Mouse (Mus musculus): ENCODE data around the gene Osbpl9. TPM values are rescaled to one million over a fixed set of nuclear protein-coding genes. Genes with fewer than 3 reads are reported as not detected.

Osbpl9 gene
- total and polyA plus RNA-seq, 3 experiments: 55.5 to 73.5 (median 59.2) TPM

DNA sequence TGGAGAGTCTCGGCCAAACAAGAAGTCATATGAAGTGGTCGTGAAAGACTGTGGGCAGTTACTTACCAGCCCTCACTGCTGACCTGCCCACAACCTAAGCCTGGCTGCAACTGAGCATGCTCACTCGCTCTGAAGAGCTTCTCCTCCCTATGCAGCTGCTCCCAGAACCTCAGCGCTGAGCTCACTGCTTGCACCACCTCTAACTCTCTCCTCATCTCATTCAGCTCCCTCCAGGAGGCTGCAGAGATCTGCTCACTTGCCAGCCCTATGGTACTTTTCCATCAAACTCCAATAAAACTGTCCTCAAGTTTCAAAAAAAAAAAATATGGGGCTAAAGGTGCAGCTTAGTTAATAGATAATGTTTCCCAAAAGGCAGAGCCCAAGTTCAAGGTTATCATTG, 63.5 kb downstream of the Osbpl9 start:
- no peak for DNase-seq (ENCODE audit: extremely low read depth)
- Histone ChIP-seq H3K27ac (ENCODE audit: insufficient read depth, low read depth) (no peak overlapping the region), H3K4me3 (replicated peaks in 1 of 3; ENCODE audit: low read depth in 2 of 3, low read length in 2 of 3, poor library complexity in 1 of 3) (no peak overlapping the region), H3K27me3 (replicated peaks) (no peaks in the 10 kb centered on the region), H3K36me3 (replicated peaks in 1 of 2; ENCODE audit: control insufficient read depth in 1 of 2, insufficient read depth in 1 of 2, low read length in 1 of 2) (no peaks in the 10 kb centered on the region), H3K79me2 (replicated peaks; ENCODE audit: control insufficient read depth, extremely low read depth, insufficient read depth, poor library complexity, severe bottlenecking) (no peaks in the 10 kb centered on the region), H3K9me3 (replicated peaks; ENCODE audit: low read length) (no peaks in the 10 kb centered on the region), H3K9ac (ENCODE audit: insufficient read depth, low read depth) (no peak overlapping the region), H3K4me1 (ENCODE audit: control insufficient read depth in 1 of 2, insufficient read depth in 2 of 2) (peaks cover 6 to 33% of the 10 kb centered on the region in 2 experiments; a peak in 3 of 4 replicates), H3K4me2 (ENCODE audit: insufficient read depth, low read depth, poor library complexity, severe bottlenecking) (no peak overlapping the region)
- TF ChIP-seq NRF1 (IDR thresholded peaks at IDR 0.05; ENCODE audit: low read depth, low read length): peak; percentile 29; the same call in 1 of the 2 replicates
- TF ChIP-seq GABPA (IDR thresholded peaks at IDR 0.05; ENCODE audit: insufficient replicate concordance, low read depth, low read length): no peak
- no peak for TF ChIP-seq KAT2A (IDR thresholded peaks at IDR 0.05; ENCODE audit: insufficient replicate concordance, low read length)
- no peak for TF ChIP-seq ZKSCAN1 (IDR thresholded peaks at IDR 0.05; ENCODE audit: borderline replicate concordance, low read depth, low read length)
- no peak for TF ChIP-seq USF1 (IDR thresholded peaks at IDR 0.05; ENCODE audit: low read depth, low read length)
- TF ChIP-seq ZNF384 (IDR thresholded peaks at IDR 0.05; ENCODE audit: low read depth, low read length): no peak
- TF ChIP-seq MEF2A (IDR thresholded peaks at IDR 0.05; ENCODE audit: borderline replicate concordance, low read depth, low read length): no peak
- dilution Hi-C loops (cut with MboI; ENCODE audit: extremely low pct_ligation_motif_present, extremely low pct_unique_long_range_greater_than_20kb, low sequenced_read_pairs): no loop called here
- in situ Hi-C loops (cut with MboI; ENCODE audit: low pct_ligation_motif_present, low pct_unique_long_range_greater_than_20kb, low sequenced_read_pairs): no loop called here

DNA sequence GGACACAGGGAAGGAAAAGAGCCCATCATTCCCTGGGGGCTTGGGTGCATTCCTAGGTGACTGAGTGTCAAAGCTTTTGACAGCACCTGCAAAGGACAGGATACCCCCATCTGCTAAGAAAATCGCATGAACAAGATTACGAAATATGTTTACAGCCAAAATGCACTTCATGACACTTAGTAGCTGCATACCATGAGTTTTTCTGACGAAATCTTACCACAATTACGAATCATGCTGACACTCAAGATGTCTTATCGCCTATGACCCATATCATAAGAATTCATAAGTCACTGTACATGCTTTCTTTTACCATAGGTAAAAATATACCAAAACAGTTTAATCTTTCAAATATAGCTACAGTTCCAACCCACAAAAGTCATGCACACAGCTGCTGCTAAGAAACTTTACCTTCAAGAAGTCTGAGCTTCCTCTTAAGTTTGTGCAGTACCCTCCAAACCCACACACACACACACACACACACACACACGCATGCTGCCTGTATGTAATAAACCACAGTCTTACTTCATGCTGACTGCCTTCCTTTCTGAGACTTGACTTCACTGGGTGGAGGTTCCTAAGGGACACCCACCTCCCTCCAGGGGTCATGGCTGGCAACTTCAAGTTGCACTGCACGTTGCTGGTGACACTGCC, 65.5 kb downstream of the Osbpl9 start:
- Histone ChIP-seq H3K79me2 (replicated peaks; ENCODE audit: control insufficient read depth, extremely low read depth, insufficient read depth, poor library complexity, severe bottlenecking) (no peaks in the 10 kb centered on the region), H3K9me3 (replicated peaks; ENCODE audit: low read length) (no peaks in the 10 kb centered on the region), H3K36me3 (replicated peaks in 1 of 2; ENCODE audit: control insufficient read depth in 1 of 2, insufficient read depth in 1 of 2, low read length in 1 of 2) (peaks cover 0 to 3% of the 10 kb centered on the region in 2 experiments), H3K4me3 (replicated peaks in 1 of 3; ENCODE audit: low read depth in 2 of 3, low read length in 2 of 3, poor library complexity in 1 of 3) (no peak overlapping the region), H3K9ac (ENCODE audit: insufficient read depth, low read depth) (no peak overlapping the region), H3K4me1 (ENCODE audit: control insufficient read depth in 1 of 2, insufficient read depth in 2 of 2) (peaks cover 6 to 37% of the 10 kb centered on the region in 2 experiments; a peak in 3 of 4 replicates), H3K27me3 (replicated peaks) (no peaks in the 10 kb centered on the region), H3K4me2 (ENCODE audit: insufficient read depth, low read depth, poor library complexity, severe bottlenecking) (no peak overlapping the region), H3K27ac (ENCODE audit: insufficient read depth, low read depth) (no peak overlapping the region)
- in situ Hi-C loops (cut with MboI; ENCODE audit: low pct_ligation_motif_present, low pct_unique_long_range_greater_than_20kb, low sequenced_read_pairs): no loop called here
- peak; percentile 66 for DNase-seq (ENCODE audit: extremely low read depth)
- dilution Hi-C loops (cut with MboI; ENCODE audit: extremely low pct_ligation_motif_present, extremely low pct_unique_long_range_greater_than_20kb, low sequenced_read_pairs): no loop called here
- TF ChIP-seq MAX (IDR thresholded peaks at IDR 0.05; ENCODE audit: low read length) (0 out of 2 replicates have a peak, but pooled peaks have one; percentile 48), PAX5 (IDR thresholded peaks at IDR 0.05; ENCODE audit: low read length) (no peak), IRF4 (IDR thresholded peaks at IDR 0.05; ENCODE audit: low read depth, low read length) (peak; percentile 30; the same call in 1 of the 2 replicates), MAFK (IDR thresholded peaks at IDR 0.05; ENCODE audit: insufficient replicate concordance, low read length) (no peak), BHLHE40 (IDR thresholded peaks at IDR 0.05; ENCODE audit: low read depth, low read length) (peak; percentile 53), CHD2 (IDR thresholded peaks at IDR 0.05; ENCODE audit: low read length) (no peak), TBP (conservative IDR thresholded peaks at IDR 0.05; ENCODE audit: low read depth, low read length) (no peak), SMC3 (IDR thresholded peaks at IDR 0.05; ENCODE audit: low read depth, low read length) (no peak), JUN (IDR thresholded peaks at IDR 0.05; ENCODE audit: insufficient read depth, low read depth, low read length) (no peak), TCF12 (IDR thresholded peaks at IDR 0.05; ENCODE audit: low read depth, low read length) (no peak), UBTF (IDR thresholded peaks at IDR 0.05; ENCODE audit: low read depth, low read length) (no peak), EP300 (IDR thresholded peaks at IDR 0.05; ENCODE audit: low read length) (peak; percentile 61; the same call in 1 of the 2 replicates), ETS1 (conservative IDR thresholded peaks at IDR 0.05; ENCODE audit: low read depth, low read length) (peak; percentile 62), NRF1 (IDR thresholded peaks at IDR 0.05; ENCODE audit: low read depth, low read length) (no peak), ZMIZ1 (IDR thresholded peaks at IDR 0.05; ENCODE audit: low read depth, low read length) (no peak), USF2 (conservative IDR thresholded peaks at IDR 0.05; ENCODE audit: low read depth, low read length) (no peak), ELF1 (IDR thresholded peaks at IDR 0.05; ENCODE audit: low read depth, low read length) (no peak), RAD21 (IDR thresholded peaks at IDR 0.05; ENCODE audit: low read depth, low read length) (peak; percentile 11), MXI1 (IDR thresholded peaks at IDR 0.05; ENCODE audit: low read depth, low read length) (no peak), POLR2A (IDR thresholded peaks at IDR 0.05; ENCODE audit: low read depth, low read length) (no peak), NELFE (IDR thresholded peaks at IDR 0.05; ENCODE audit: low read depth, low read length) (no peak), CTCF (conservative IDR thresholded peaks at IDR 0.05 in 1 of 2, IDR thresholded peaks at IDR 0.05 in 1 of 2; ENCODE audit: low read depth in 2 of 2, low read length in 2 of 2) (no peak), GABPA (IDR thresholded peaks at IDR 0.05; ENCODE audit: insufficient replicate concordance, low read depth, low read length) (no peak), USF1 (IDR thresholded peaks at IDR 0.05; ENCODE audit: low read depth, low read length) (no peak), MAZ (IDR thresholded peaks at IDR 0.05; ENCODE audit: low read depth, low read length) (no peak), MEF2A (IDR thresholded peaks at IDR 0.05; ENCODE audit: borderline replicate concordance, low read depth, low read length) (peak; percentile 41; the same call in 1 of the 2 replicates), ZC3H11A (IDR thresholded peaks at IDR 0.05; ENCODE audit: low read depth, low read length) (no peak), E2F4 (IDR thresholded peaks at IDR 0.05; ENCODE audit: insufficient replicate concordance, low read depth, low read length) (no peak), ZNF384 (IDR thresholded peaks at IDR 0.05; ENCODE audit: low read depth, low read length) (no peak)

Data from CH12.LX (cell line).